Mouse (Mus musculus): Measurements from ENCODE around the gene Nek6.

- TF ChIP-seq POLR2A (IDR thresholded peaks at IDR 0.05; ENCODE audit: insufficient read depth, low read length) (no peak), CTCF (IDR thresholded peaks at IDR 0.05; ENCODE audit: low read depth, low read length) (no peak), EP300 (IDR thresholded peaks at IDR 0.05; ENCODE audit: insufficient read depth, low read depth, low read length) (no peak)
These were observed 49.1 kb upstream of the Nek6 start for GRCm38 (mm10) chr2:38462323-38462722.

All from ES-Bruce4 (cell line).